Mouse (Mus musculus) embryonic fibroblast, embryonic 13.5 days (primary cell): Measurements from ENCODE around the gene Rer1. TPM values are rescaled to one million over a fixed set of nuclear protein-coding genes. Genes with fewer than 3 reads are reported as not detected.

Experiments
- H3K27ac ChIP-seq: 2 replicates; pipeline ENCODE4 v1.5.1; 2012; ENCODE audit warnings: low read length, control low read depth, inconsistent platforms; ENCODE audit not compliant: insufficient read depth
- H3K4me1 ChIP-seq: 2 replicates; pipeline ENCODE4 v1.6.1; 2011; ENCODE audit warnings: low read length; ENCODE audit not compliant: control insufficient read depth, insufficient read depth
- H3K4me3 ChIP-seq: 2 replicates; pipeline ENCODE4 v1.5.1; 2011; ENCODE audit warnings: mild to moderate bottlenecking, control low read depth, low read length; ENCODE audit not compliant: insufficient read depth
- CTCF ChIP-seq: IDR thresholded peaks from 2 replicates; pipeline ENCODE4 v1.5.1; 2011; ENCODE audit warnings: mild to moderate bottlenecking, control low read depth, low read length, moderate library complexity, borderline replicate concordance; ENCODE audit not compliant: insufficient read depth
- POLR2A ChIP-seq: IDR thresholded peaks from 2 replicates; pipeline ENCODE4 v1.6.1; 2011; ENCODE audit warnings: low read depth, mild to moderate bottlenecking, control low read depth, low read length, moderate library complexity
- polyA plus RNA-seq: library from polyadenylated mRNA; stranded (reverse); fragments of >200 nt; gene quantifications from 2 replicates; pipeline ENCODE4 v1.2.4, GENCODE M21; 2011; ENCODE audit warnings: low read depth; ENCODE audit not compliant: missing spikeins, insufficient read length

Rer1 gene
- polyA plus RNA-seq, 1 experiment = 148 TPM

- H3K27ac ChIP-seq = no peak overlapping the region
- H3K4me3 ChIP-seq = no peak overlapping the region
- peaks cover 30% of the 10 kb centered on the region for H3K4me1 ChIP-seq
- TF ChIP-seq CTCF = no peak
- TF ChIP-seq POLR2A = no peak
Observed at GRCm38 (mm10) chr4:155126602-155127372, 40.6 kb upstream of the Rer1 start.

- H3K27ac ChIP-seq = no peak overlapping the region
- no peak for TF ChIP-seq CTCF
- no peak for TF ChIP-seq POLR2A
- peaks cover 30% of the 10 kb centered on the region for H3K4me1 ChIP-seq
- no peak overlapping the region for H3K4me3 ChIP-seq
Observed at GRCm38 (mm10) chr4:155126194-155126593, 40.0 kb upstream of the Rer1 start.

GRCm38 (mm10) chr4:155125310-155125709 lies 39.1 kb upstream of the Rer1 start:
- no peak overlapping the region for H3K27ac ChIP-seq
- H3K4me3 ChIP-seq = no peak overlapping the region
- H3K4me1 ChIP-seq = peaks cover 21% of the 10 kb centered on the region
- TF ChIP-seq POLR2A = no peak
- TF ChIP-seq CTCF = no peak

GRCm38 (mm10) chr4:155123868-155124534 lies 37.8 kb upstream of the Rer1 start:
- H3K4me1 ChIP-seq = peaks cover 14% of the 10 kb centered on the region; the same call in 1 of the 2 replicates
- no peak overlapping the region for H3K4me3 ChIP-seq
- H3K27ac ChIP-seq = no peak overlapping the region
- TF ChIP-seq POLR2A (no peak), CTCF (no peak)

- Histone ChIP-seq H3K4me1 (peaks cover 14% of the 10 kb centered on the region; the same call in 1 of the 2 replicates), H3K27ac (peak overlapping the region; percentile 45), H3K4me3 (no peak overlapping the region)
- TF ChIP-seq POLR2A (peak; percentile 26; the same call in 1 of the 2 replicates), CTCF (no peak)
Observed at GRCm38 (mm10) chr4:155122444-155123040, 36.4 kb upstream of the Rer1 start.

GRCm38 (mm10) chr4:155121915-155122443 lies 35.8 kb upstream of the Rer1 start:
- Histone ChIP-seq H3K4me1 (peaks cover 11% of the 10 kb centered on the region; the same call in 1 of the 2 replicates), H3K4me3 (no peak overlapping the region)
- no peak for TF ChIP-seq POLR2A
- TF ChIP-seq CTCF = no peak

GRCm38 (mm10) chr4:155121222-155121621 lies 35.0 kb upstream of the Rer1 start:
- TF ChIP-seq CTCF (no peak), POLR2A (no peak)
- Histone ChIP-seq H3K27ac (no peak overlapping the region), H3K4me3 (no peak overlapping the region), H3K4me1 (peaks cover 5% of the 10 kb centered on the region; the same call in 1 of the 2 replicates)

More at GRCm38 (mm10) chr4:155121915-155122443, 35.8 kb upstream of the Rer1 start:
- H3K27ac ChIP-seq = peak overlapping the region; percentile 45

- H3K4me1 ChIP-seq = peaks cover 4% of the 10 kb centered on the region; the same call in 1 of the 2 replicates
- no peak overlapping the region for H3K27ac ChIP-seq
- TF ChIP-seq POLR2A (no peak), CTCF (no peak)
- no peak overlapping the region for H3K4me3 ChIP-seq
Observed at GRCm38 (mm10) chr4:155120583-155120982, 34.4 kb upstream of the Rer1 start.

- H3K4me3 ChIP-seq = no peak overlapping the region
- H3K27ac ChIP-seq = no peak overlapping the region
- no peak for TF ChIP-seq POLR2A
- TF ChIP-seq CTCF = no peak
- H3K4me1 ChIP-seq = peaks cover 4% of the 10 kb centered on the region; the same call in 1 of the 2 replicates
Observed at GRCm38 (mm10) chr4:155120038-155120437, 33.9 kb upstream of the Rer1 start.
